In the genomic region with DNA sequence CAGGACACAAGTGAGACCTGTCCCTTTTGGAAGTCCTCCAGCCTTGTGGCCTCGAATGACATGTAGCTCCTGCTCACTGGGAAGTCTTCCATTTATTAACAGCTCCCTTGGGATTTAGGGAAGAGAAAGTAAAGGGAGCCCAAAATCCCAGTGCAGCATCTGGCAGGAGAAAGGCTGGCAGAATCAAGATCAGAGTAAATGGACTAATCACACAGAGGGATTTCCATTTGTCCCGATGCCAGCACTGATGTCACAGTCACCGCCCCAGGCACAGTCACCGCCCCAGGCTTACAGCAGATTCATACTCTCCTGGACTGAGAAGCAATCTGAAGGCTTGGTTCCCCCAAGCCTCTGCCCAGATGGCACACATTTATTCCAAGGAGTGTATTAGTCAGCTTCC, we compare ENCODE assay signal across 10 mouse cellular contexts.
A peak's percentile ranks its signal among the peaks of the same experiment; 100 is the strongest.
DNase-seq lines count a peak whose midpoint lies in the region; ATAC-seq and TF ChIP-seq lines count a peak whose summit lies in the region.
"Had no signal": no experiment of that assay in that cellular context is flagged by ENCODE, and none has a peak within 500 bp of the region (broad histone marks: within the 10 kb centered on the region; RNA-seq: fewer than 3 reads in every experiment).

No protein-coding gene starts in this region.

- H3K9me3 ChIP-seq in forebrain, embryonic 13.5 days (replicated peaks), result no peaks in the 10 kb centered on the region
- no peaks in the 10 kb centered on the region for H3K9me3 ChIP-seq in forebrain, embryonic 12.5 days
- 0 out of 2 replicates have a peak, but pooled peaks cover 3% of the 10 kb centered on the region for H3K9me3 ChIP-seq in midbrain, embryonic 14.5 days (ENCODE audit: control insufficient read depth, low read length)
- H3K9me3 ChIP-seq in midbrain, embryonic 13.5 days, result no peaks in the 10 kb centered on the region
- H3K9me3 ChIP-seq: heart, embryonic 13.5 days; lung, embryonic 15.5 days had no signal

- no peaks in the 10 kb centered on the region for H3K27me3 ChIP-seq in forebrain, embryonic 13.5 days
- no peaks in the 10 kb centered on the region for H3K27me3 ChIP-seq in forebrain, embryonic 12.5 days
- no peaks in the 10 kb centered on the region for H3K27me3 ChIP-seq in midbrain, embryonic 14.5 days (ENCODE audit: control insufficient read depth, insufficient read depth, low read length)
- no peaks in the 10 kb centered on the region for H3K27me3 ChIP-seq in midbrain, embryonic 13.5 days
- H3K27me3 ChIP-seq: lung, embryonic 15.5 days had no signal

- 57% methylated on average over 4 of the region's 4 CpGs for WGBS in forebrain, embryonic 13.5 days
- 83% methylated on average over 4 of the region's 4 CpGs for whole genome bisulfite sequencing in forebrain, embryonic 12.5 days
- 55% methylated on average over 4 of the region's 4 CpGs for WGBS in midbrain, embryonic 14.5 days
- WGBS in midbrain, embryonic 13.5 days, result 59% methylated on average over 4 of the region's 4 CpGs

- H3K27ac ChIP-seq in forebrain, embryonic 13.5 days, result no peak overlapping the region
- H3K27ac ChIP-seq in forebrain, embryonic 12.5 days, result no peak overlapping the region
- no peak overlapping the region for H3K27ac ChIP-seq in midbrain, embryonic 14.5 days (replicated peaks; ENCODE audit: low read depth, low read length)
- H3K27ac ChIP-seq in midbrain, embryonic 13.5 days, result no peak overlapping the region
- no peak overlapping the region for H3K27ac ChIP-seq in layer of hippocampus, adult 2 months
- H3K27ac ChIP-seq: heart, embryonic 13.5 days; lung, embryonic 15.5 days had no signal

- no peak overlapping the region for H3K4me2 ChIP-seq in forebrain, embryonic 13.5 days
- no peak overlapping the region for H3K4me2 ChIP-seq in forebrain, embryonic 12.5 days
- H3K4me2 ChIP-seq in midbrain, embryonic 14.5 days (ENCODE audit: low read length), result no peak overlapping the region
- no peak overlapping the region for H3K4me2 ChIP-seq in midbrain, embryonic 13.5 days (replicated peaks)
- H3K4me2 ChIP-seq: heart, embryonic 13.5 days; lung, embryonic 15.5 days had no signal

- peaks cover 5% of the 10 kb centered on the region; the same call in 1 of the 2 replicates for H3K4me1 ChIP-seq in forebrain, embryonic 13.5 days
- H3K4me1 ChIP-seq in forebrain, embryonic 12.5 days, result no peaks in the 10 kb centered on the region
- no peaks in the 10 kb centered on the region for H3K4me1 ChIP-seq in midbrain, embryonic 14.5 days (ENCODE audit: control insufficient read depth, insufficient read depth, low read length)
- H3K4me1 ChIP-seq in midbrain, embryonic 13.5 days (replicated peaks), result no peaks in the 10 kb centered on the region
- H3K4me1 ChIP-seq: heart, embryonic 13.5 days; lung, embryonic 15.5 days had no signal

- no peak overlapping the region for H3K9ac ChIP-seq in forebrain, embryonic 13.5 days
- H3K9ac ChIP-seq in forebrain, embryonic 12.5 days, result no peak overlapping the region
- H3K9ac ChIP-seq in midbrain, embryonic 14.5 days (replicated peaks; ENCODE audit: low read length), result no peak overlapping the region
- H3K9ac ChIP-seq in midbrain, embryonic 13.5 days (replicated peaks), result no peak overlapping the region
- H3K9ac ChIP-seq: heart, embryonic 13.5 days; lung, embryonic 15.5 days had no signal

- ATAC-seq in forebrain, embryonic 13.5 days, result peak; percentile 61
- no peak for ATAC-seq in forebrain, embryonic 12.5 days (ENCODE audit: low FRiP score)
- ATAC-seq in midbrain, embryonic 14.5 days (ENCODE audit: low FRiP score, low TSS enrichment), result no peak
- no peak for ATAC-seq in midbrain, embryonic 13.5 days
- no peak for ATAC-seq in granulocyte monocyte progenitor cell, adult 5-6 weeks (replicated peaks; ENCODE audit: poor library complexity, severe bottlenecking)

- DNase-seq in midbrain, embryonic 14.5 days, result peak; percentile 59
- peak; percentile 7 to 11 for DNase-seq in cerebellum, postnatal 36 days
- DNase-seq in layer of hippocampus, adult 2 months (ENCODE audit: low spot score in 2 of 2), result peak; percentile 22
- no peak for DNase-seq in spleen, postnatal 4 days (ENCODE audit: low spot score in 2 of 2)

- H3K4me3 ChIP-seq in forebrain, embryonic 13.5 days, result no peak overlapping the region
- no peak overlapping the region for H3K4me3 ChIP-seq in forebrain, embryonic 12.5 days (replicated peaks)
- no peak overlapping the region for H3K4me3 ChIP-seq in midbrain, embryonic 14.5 days (replicated peaks; ENCODE audit: low read depth, low read length)
- H3K4me3 ChIP-seq in midbrain, embryonic 13.5 days (replicated peaks), result no peak overlapping the region
- H3K4me3 ChIP-seq in layer of hippocampus, adult 2 months, result no peak overlapping the region
- H3K4me3 ChIP-seq: heart, embryonic 13.5 days; lung, embryonic 15.5 days had no signal

- no peaks in the 10 kb centered on the region for H3K36me3 ChIP-seq in forebrain, embryonic 13.5 days (ENCODE audit: poor library complexity, severe bottlenecking)
- H3K36me3 ChIP-seq in forebrain, embryonic 12.5 days (replicated peaks), result no peaks in the 10 kb centered on the region
- no peaks in the 10 kb centered on the region for H3K36me3 ChIP-seq in midbrain, embryonic 14.5 days (ENCODE audit: control insufficient read depth, insufficient read depth, low read length)
- H3K36me3 ChIP-seq in midbrain, embryonic 13.5 days, result no peaks in the 10 kb centered on the region
- H3K36me3 ChIP-seq: heart, embryonic 13.5 days; lung, embryonic 15.5 days had no signal

- TF ChIP-seq CTCF in layer of hippocampus, adult 2 months (conservative IDR thresholded peaks at IDR 0.05), result no peak

Comparison
In these comparisons a context has a peak if more than half of its experiments do, and no peak if none do; other contexts are left out.
1. DNase-seq: peak in midbrain, embryonic 14.5 days (single experiment), cerebellum, postnatal 36 days (2 of 2) and layer of hippocampus, adult 2 months (2 of 2); none in spleen, postnatal 4 days (0 of 2).